Mouse (Mus musculus): Measurements from ENCODE around the gene Syn2. TPM values are rescaled to one million over a fixed set of nuclear protein-coding genes. Genes with fewer than 3 reads are reported as not detected.

Syn2 gene
- total RNA-seq, 2 experiments from 2014 or later = 459 to 524 TPM

Small RNA genes lying within 50 kb of the gene (microRNA-seq; reads per million reads assigned to microRNA genes)
- 0 reads per million in 2 experiments for gene Gm24767

Other genes with a start within 250 kb of the Syn2 start
- 10 to 100 TPM; 55.3 to 62.5 TPM for gene Vgll4, start 164.9 kb upstream of the Syn2 start, total RNA-seq (2021)
- 10 to 100 TPM; 21.0 to 21.4 TPM for gene Tamm41, start 97.0 kb upstream of the Syn2 start, total RNA-seq (2021)
- gene Gm17482, start 92.4 kb downstream of the Syn2 start, total RNA-seq (2021) = not detected
- gene Timp4, start 117.3 kb downstream of the Syn2 start, total RNA-seq (2021) = 10 to 100 TPM; 16.8 to 20.1 TPM
- gene Pparg, start 226.0 kb downstream of the Syn2 start, total RNA-seq (2021) = 1 to 10 TPM; 8.8 to 10.0 TPM

Measured in left cerebral cortex, adult 18-20 months (tissue).